Mouse (Mus musculus): ENCODE data around the gene Hprt. TPM values are rescaled to one million over a fixed set of nuclear protein-coding genes. Genes with fewer than 3 reads are reported as not detected.
"Not testable (repeated sequence)": the region's sequence is repeated elsewhere in the genome, so short reads cannot be mapped to it uniquely, and the experiment has no call there.

Gene Hprt
- polyA plus RNA-seq, 1 experiment from 2014 or later = 162 TPM

GRCm38 (mm10) chrX:52972680-52973079 is 15.3 kb upstream of the Hprt start:
- WGBS = 88% methylated on average over 1 of the region's 1 CpGs
- Histone ChIP-seq H3K4me3 (ENCODE audit: low read depth, low read length) (no peak overlapping the region), H3K36me3 (ENCODE audit: control insufficient read depth, insufficient read depth, low read length) (no peaks in the 10 kb centered on the region), H3K9ac (ENCODE audit: low read depth, low read length) (no peak overlapping the region), H3K27ac (replicated peaks; ENCODE audit: low read depth, low read length) (no peak overlapping the region), H3K27me3 (replicated peaks; ENCODE audit: control insufficient read depth, insufficient read depth, low read length) (no peaks in the 10 kb centered on the region), H3K4me2 (ENCODE audit: low read depth, low read length) (no peak overlapping the region), H3K9me3 (ENCODE audit: control insufficient read depth, low read length) (no peaks in the 10 kb centered on the region), H3K4me1 (ENCODE audit: control insufficient read depth, insufficient read depth, low read length) (no peaks in the 10 kb centered on the region)
- ATAC-seq (ENCODE audit: low read depth) (no peak), DNase-seq (ENCODE audit: low spot score) (no peak)

- no peaks in the 10 kb centered on the region for H3K36me3 ChIP-seq (ENCODE audit: control insufficient read depth, insufficient read depth, low read length)
Observed at GRCm38 (mm10) chrX:52978576-52978975, 9.4 kb upstream of the Hprt start.

GRCm38 (mm10) chrX:52981378-52981777 is 6.6 kb upstream of the Hprt start:
- no peaks in the 10 kb centered on the region for H3K36me3 ChIP-seq (ENCODE audit: control insufficient read depth, insufficient read depth, low read length)
- ATAC-seq (ENCODE audit: low read depth) (no peak), DNase-seq (ENCODE audit: low spot score) (no peak)
- no peaks in the 10 kb centered on the region for H3K9me3 ChIP-seq (ENCODE audit: control insufficient read depth, low read length)
- H3K4me3 ChIP-seq (ENCODE audit: low read depth, low read length) = no peak overlapping the region
- WGBS = 69% methylated on average over 3 of the region's 3 CpGs
- no peak overlapping the region for H3K4me2 ChIP-seq (ENCODE audit: low read depth, low read length)
- H3K27me3 ChIP-seq (replicated peaks; ENCODE audit: control insufficient read depth, insufficient read depth, low read length) = no peaks in the 10 kb centered on the region
- no peak overlapping the region for H3K9ac ChIP-seq (ENCODE audit: low read depth, low read length)
- H3K27ac ChIP-seq (replicated peaks; ENCODE audit: low read depth, low read length) = no peak overlapping the region
- no peaks in the 10 kb centered on the region for H3K4me1 ChIP-seq (ENCODE audit: control insufficient read depth, insufficient read depth, low read length)

More at GRCm38 (mm10) chrX:52978576-52978975, 9.4 kb upstream of the Hprt start:
- 56% methylated on average over 1 of the region's 1 CpGs for WGBS
- no peaks in the 10 kb centered on the region for H3K9me3 ChIP-seq (ENCODE audit: control insufficient read depth, low read length)
- no peak overlapping the region for H3K9ac ChIP-seq (ENCODE audit: low read depth, low read length)
- no peak for DNase-seq (ENCODE audit: low spot score)
- no peaks in the 10 kb centered on the region for H3K27me3 ChIP-seq (replicated peaks; ENCODE audit: control insufficient read depth, insufficient read depth, low read length)
- ATAC-seq (ENCODE audit: low read depth) = no peak
- H3K4me3 ChIP-seq (ENCODE audit: low read depth, low read length) = no peak overlapping the region
- H3K4me1 ChIP-seq (ENCODE audit: control insufficient read depth, insufficient read depth, low read length) = no peaks in the 10 kb centered on the region
- H3K27ac ChIP-seq (replicated peaks; ENCODE audit: low read depth, low read length) = no peak overlapping the region
- H3K4me2 ChIP-seq (ENCODE audit: low read depth, low read length) = no peak overlapping the region

- 82% methylated on average over 5 of the region's 5 CpGs for WGBS
- not testable (repeated sequence) for H3K9me3 ChIP-seq (ENCODE audit: control insufficient read depth, low read length); ATAC-seq (ENCODE audit: low read depth); H3K27me3 ChIP-seq (replicated peaks; ENCODE audit: control insufficient read depth, insufficient read depth, low read length); DNase-seq (ENCODE audit: low spot score); H3K9ac ChIP-seq (ENCODE audit: low read depth, low read length); H3K36me3 ChIP-seq (ENCODE audit: control insufficient read depth, insufficient read depth, low read length); H3K4me2 ChIP-seq (ENCODE audit: low read depth, low read length); H3K27ac ChIP-seq (replicated peaks; ENCODE audit: low read depth, low read length); H3K4me3 ChIP-seq (ENCODE audit: low read depth, low read length); H3K4me1 ChIP-seq (ENCODE audit: control insufficient read depth, insufficient read depth, low read length)
Observed at GRCm38 (mm10) chrX:52994726-52995125, 6.8 kb downstream of the Hprt start.

GRCm38 (mm10) chrX:53004887-53005286 is 16.9 kb downstream of the Hprt start:
- not testable (repeated sequence) for H3K4me3 ChIP-seq (ENCODE audit: low read depth, low read length); H3K9me3 ChIP-seq (ENCODE audit: control insufficient read depth, low read length); H3K4me1 ChIP-seq (ENCODE audit: control insufficient read depth, insufficient read depth, low read length); H3K4me2 ChIP-seq (ENCODE audit: low read depth, low read length); ATAC-seq (ENCODE audit: low read depth); H3K9ac ChIP-seq (ENCODE audit: low read depth, low read length); H3K27ac ChIP-seq (replicated peaks; ENCODE audit: low read depth, low read length); DNase-seq (ENCODE audit: low spot score); H3K27me3 ChIP-seq (replicated peaks; ENCODE audit: control insufficient read depth, insufficient read depth, low read length)
- H3K36me3 ChIP-seq (ENCODE audit: control insufficient read depth, insufficient read depth, low read length) = peaks cover 13% of the 10 kb centered on the region; the same call in 1 of the 2 replicates
- WGBS = 63% methylated on average over 4 of the region's 4 CpGs

- DNase-seq (ENCODE audit: low spot score) (peak; percentile 69), ATAC-seq (ENCODE audit: low read depth) (0 out of 2 replicates have a peak, but pooled peaks have one; percentile 26)
- no peaks in the 10 kb centered on the region for H3K4me1 ChIP-seq (ENCODE audit: control insufficient read depth, insufficient read depth, low read length)
- H3K36me3 ChIP-seq (ENCODE audit: control insufficient read depth, insufficient read depth, low read length) = peaks cover 8% of the 10 kb centered on the region; the same call in 1 of the 2 replicates
- H3K27ac ChIP-seq (replicated peaks; ENCODE audit: low read depth, low read length) = no peak overlapping the region
- 29% methylated on average over 3 of the region's 3 CpGs for WGBS
- no peak overlapping the region for H3K9ac ChIP-seq (ENCODE audit: low read depth, low read length)
- no peak overlapping the region for H3K4me3 ChIP-seq (ENCODE audit: low read depth, low read length)
- no peaks in the 10 kb centered on the region for H3K27me3 ChIP-seq (replicated peaks; ENCODE audit: control insufficient read depth, insufficient read depth, low read length)
- H3K9me3 ChIP-seq (ENCODE audit: control insufficient read depth, low read length) = no peaks in the 10 kb centered on the region
- no peak overlapping the region for H3K4me2 ChIP-seq (ENCODE audit: low read depth, low read length)
Observed at GRCm38 (mm10) chrX:53006062-53006461, 18.1 kb downstream of the Hprt start.

GRCm38 (mm10) chrX:53015549-53015948 is 27.6 kb downstream of the Hprt start:
- no peaks in the 10 kb centered on the region for H3K4me1 ChIP-seq (ENCODE audit: control insufficient read depth, insufficient read depth, low read length)
- H3K27me3 ChIP-seq (replicated peaks; ENCODE audit: control insufficient read depth, insufficient read depth, low read length) = no peaks in the 10 kb centered on the region
- no peak overlapping the region for H3K9ac ChIP-seq (ENCODE audit: low read depth, low read length)
- H3K9me3 ChIP-seq (ENCODE audit: control insufficient read depth, low read length) = no peaks in the 10 kb centered on the region
- ATAC-seq (ENCODE audit: low read depth) = no peak
- H3K36me3 ChIP-seq (ENCODE audit: control insufficient read depth, insufficient read depth, low read length) = peaks cover 19% of the 10 kb centered on the region; the same call in 1 of the 2 replicates
- no peak overlapping the region for H3K4me2 ChIP-seq (ENCODE audit: low read depth, low read length)
- no peak for DNase-seq (ENCODE audit: low spot score)
- no peak overlapping the region for H3K27ac ChIP-seq (replicated peaks; ENCODE audit: low read depth, low read length)
- no peak overlapping the region for H3K4me3 ChIP-seq (ENCODE audit: low read depth, low read length)

- Histone ChIP-seq H3K4me2 (ENCODE audit: low read depth, low read length) (no peak overlapping the region), H3K4me1 (ENCODE audit: control insufficient read depth, insufficient read depth, low read length) (no peaks in the 10 kb centered on the region), H3K9ac (ENCODE audit: low read depth, low read length) (no peak overlapping the region), H3K9me3 (ENCODE audit: control insufficient read depth, low read length) (no peaks in the 10 kb centered on the region), H3K4me3 (ENCODE audit: low read depth, low read length) (no peak overlapping the region), H3K27me3 (replicated peaks; ENCODE audit: control insufficient read depth, insufficient read depth, low read length) (no peaks in the 10 kb centered on the region), H3K36me3 (ENCODE audit: control insufficient read depth, insufficient read depth, low read length) (no peaks in the 10 kb centered on the region), H3K27ac (replicated peaks; ENCODE audit: low read depth, low read length) (no peak overlapping the region)
- 80% methylated on average over 2 of the region's 2 CpGs for WGBS
- ATAC-seq (ENCODE audit: low read depth) = no peak
- DNase-seq (ENCODE audit: low spot score) = no peak
Observed at GRCm38 (mm10) chrX:53023021-53023420, 35.1 kb downstream of the Hprt start.

- H3K27ac ChIP-seq (replicated peaks; ENCODE audit: low read depth, low read length); H3K9ac ChIP-seq (ENCODE audit: low read depth, low read length); H3K27me3 ChIP-seq (replicated peaks; ENCODE audit: control insufficient read depth, insufficient read depth, low read length); H3K4me2 ChIP-seq (ENCODE audit: low read depth, low read length); H3K9me3 ChIP-seq (ENCODE audit: control insufficient read depth, low read length); H3K4me3 ChIP-seq (ENCODE audit: low read depth, low read length); H3K4me1 ChIP-seq (ENCODE audit: control insufficient read depth, insufficient read depth, low read length); H3K36me3 ChIP-seq (ENCODE audit: control insufficient read depth, insufficient read depth, low read length); ATAC-seq (ENCODE audit: low read depth): not testable (repeated sequence)
- 26% methylated on average over 3 of the region's 3 CpGs for WGBS
- DNase-seq (ENCODE audit: low spot score) = peak; percentile 39
Observed at GRCm38 (mm10) chrX:53024268-53024667, 36.3 kb downstream of the Hprt start.

All from embryonic facial prominence, embryonic 14.5 days (tissue).